In the genomic region with DNA sequence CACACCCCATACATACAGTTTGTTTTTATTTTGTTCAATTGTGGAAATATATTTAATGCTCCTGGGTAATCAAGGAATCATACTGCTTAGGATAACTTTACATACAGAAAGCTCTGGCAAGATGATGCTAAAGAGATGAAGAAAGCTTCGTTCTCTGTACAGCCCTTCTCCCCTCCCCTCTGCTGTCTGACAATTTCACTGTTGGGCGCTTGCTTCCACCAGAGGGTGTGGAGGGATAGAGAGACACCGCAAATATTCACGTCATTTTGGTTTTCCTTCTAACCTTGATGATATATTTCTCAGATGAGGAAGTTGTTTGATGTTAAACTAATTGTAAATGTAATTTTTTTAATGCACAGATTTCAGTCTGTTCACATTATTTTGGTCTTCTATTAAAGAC, we compare ENCODE assay signal across 19 mouse cellular contexts.
DNase-seq lines count a peak whose midpoint lies in the region; ATAC-seq and TF ChIP-seq lines count a peak whose summit lies in the region.
"Had no signal": no experiment of that assay in that cellular context is flagged by ENCODE, and none has a peak within 500 bp of the region (broad histone marks: within the 10 kb centered on the region; RNA-seq: fewer than 3 reads in every experiment).

No protein-coding gene starts in this region.

- H3K27ac ChIP-seq in cerebellum, adult 2 months (ENCODE audit: insufficient read depth, low read length), result no peak overlapping the region
- no peak overlapping the region for H3K27ac ChIP-seq in hindbrain, embryonic 11.5 days (ENCODE audit: low read depth, low read length)
- no peak overlapping the region for H3K27ac ChIP-seq in hindbrain, embryonic 16.5 days (ENCODE audit: low read depth, low read length)
- H3K27ac ChIP-seq in midbrain, embryonic 16.5 days (ENCODE audit: low read length), result no peak overlapping the region
- no peak overlapping the region for H3K27ac ChIP-seq in midbrain, embryonic 13.5 days
- H3K27ac ChIP-seq in limb, embryonic 10.5 days, result no peak overlapping the region
- H3K27ac ChIP-seq: embryonic facial prominence, embryonic 10.5 days; gastrocnemius, adult 2 months; macrophage; stomach, embryonic 15.5 days had no signal

- peak; percentile 59 for TF ChIP-seq CTCF in cerebellum, adult 2 months (IDR thresholded peaks at IDR 0.05; ENCODE audit: borderline replicate concordance, insufficient read depth, low read depth, low read length)

- H3K4me2 ChIP-seq in hindbrain, embryonic 11.5 days (replicated peaks; ENCODE audit: low read depth, low read length), result no peak overlapping the region
- H3K4me2 ChIP-seq in hindbrain, embryonic 16.5 days (ENCODE audit: low read length), result no peak overlapping the region
- peak overlapping the region; percentile 29; the same call in 1 of the 2 replicates for H3K4me2 ChIP-seq in midbrain, embryonic 16.5 days (ENCODE audit: low read length)
- no peak overlapping the region for H3K4me2 ChIP-seq in midbrain, embryonic 13.5 days (replicated peaks)
- H3K4me2 ChIP-seq: stomach, embryonic 15.5 days had no signal

- peaks cover 3% of the 10 kb centered on the region; the same call in 1 of the 2 replicates for H3K4me1 ChIP-seq in cerebellum, adult 2 months (ENCODE audit: control insufficient read depth, insufficient read depth, low read length)
- H3K4me1 ChIP-seq in hindbrain, embryonic 11.5 days (replicated peaks; ENCODE audit: control insufficient read depth, insufficient read depth, low read length), result no peaks in the 10 kb centered on the region; the same call in 1 of the 2 replicates
- peaks cover 2% of the 10 kb centered on the region for H3K4me1 ChIP-seq in hindbrain, embryonic 16.5 days (ENCODE audit: control insufficient read depth, insufficient read depth, low read depth, low read length)
- H3K4me1 ChIP-seq in midbrain, embryonic 16.5 days (ENCODE audit: control insufficient read depth, insufficient read depth, low read length), result peaks cover 12% of the 10 kb centered on the region
- H3K4me1 ChIP-seq in midbrain, embryonic 13.5 days (replicated peaks), result peaks cover 16% of the 10 kb centered on the region
- peaks cover 15% of the 10 kb centered on the region for H3K4me1 ChIP-seq in limb, embryonic 10.5 days
- H3K4me1 ChIP-seq: stomach, embryonic 15.5 days had no signal

- no peaks in the 10 kb centered on the region for H3K27me3 ChIP-seq in cerebellum, adult 2 months (ENCODE audit: control insufficient read depth, insufficient read depth, low read length)
- no peaks in the 10 kb centered on the region for H3K27me3 ChIP-seq in hindbrain, embryonic 11.5 days (ENCODE audit: control insufficient read depth, insufficient read depth, low read length)
- no peaks in the 10 kb centered on the region for H3K27me3 ChIP-seq in hindbrain, embryonic 16.5 days (replicated peaks; ENCODE audit: control insufficient read depth, insufficient read depth, low read length)
- H3K27me3 ChIP-seq in midbrain, embryonic 16.5 days (ENCODE audit: control insufficient read depth, insufficient read depth, low read depth, low read length), result no peaks in the 10 kb centered on the region
- H3K27me3 ChIP-seq in midbrain, embryonic 13.5 days, result no peaks in the 10 kb centered on the region
- H3K27me3 ChIP-seq in limb, embryonic 10.5 days (ENCODE audit: low read depth, poor library complexity, severe bottlenecking), result no peaks in the 10 kb centered on the region
- H3K27me3 ChIP-seq: stomach, embryonic 15.5 days had no signal

- peak in 1 of 2 experiments; percentile 63 for DNase-seq in cerebellum, adult 2 months
- DNase-seq in cerebellum, postnatal 4 days (ENCODE audit: low spot score in 2 of 2), result no peak
- DNase-seq in hindbrain, embryonic 11.5 days (ENCODE audit: low spot score), result peak; percentile 22
- DNase-seq in retina, postnatal 1 day, result peak; percentile 57
- no peak for DNase-seq in limb, embryonic 10.5 days (ENCODE audit: low spot score)
- DNase-seq: adrenal gland, postnatal 14 days; gastrocnemius, adult 2 months; heart, adult 18-20 months; lung, adult 2 months; right cerebral cortex, adult 18-20 months; spleen, adult 18-20 months; thymus, postnatal 4 days had no signal

- TF ChIP-seq POLR2A in cerebellum, adult 2 months (IDR thresholded peaks at IDR 0.05; ENCODE audit: borderline replicate concordance, insufficient read depth, low read length), result no peak

- 8% methylated on average over 4 of the region's 4 CpGs for WGBS in cerebellum, adult 2 months
- 76% methylated on average over 4 of the region's 4 CpGs for WGBS in hindbrain, embryonic 11.5 days
- 40% methylated on average over 4 of the region's 4 CpGs for WGBS in hindbrain, embryonic 16.5 days
- 29% methylated on average over 4 of the region's 4 CpGs for WGBS in midbrain, embryonic 16.5 days
- 33% methylated on average over 4 of the region's 4 CpGs for WGBS in midbrain, embryonic 13.5 days
- 88% methylated on average over 4 of the region's 4 CpGs for WGBS in limb, embryonic 10.5 days

- peak overlapping the region; percentile 31 for H3K4me3 ChIP-seq in cerebellum, adult 2 months (replicated peaks; ENCODE audit: insufficient read depth, low read depth, low read length)
- no peak overlapping the region for H3K4me3 ChIP-seq in hindbrain, embryonic 11.5 days (ENCODE audit: low read depth, low read length)
- H3K4me3 ChIP-seq in hindbrain, embryonic 16.5 days (ENCODE audit: low read length), result no peak overlapping the region
- H3K4me3 ChIP-seq in midbrain, embryonic 16.5 days (ENCODE audit: low read depth, low read length), result no peak overlapping the region
- H3K4me3 ChIP-seq in midbrain, embryonic 13.5 days (replicated peaks), result no peak overlapping the region
- no peak overlapping the region for H3K4me3 ChIP-seq in limb, embryonic 10.5 days
- H3K4me3 ChIP-seq: embryonic facial prominence, embryonic 10.5 days; erythroblast, embryonic 14.5 days; gastrocnemius, adult 2 months; stomach, embryonic 15.5 days had no signal

- H3K9ac ChIP-seq in hindbrain, embryonic 11.5 days (ENCODE audit: low read depth, low read length), result no peak overlapping the region
- no peak overlapping the region for H3K9ac ChIP-seq in hindbrain, embryonic 16.5 days (ENCODE audit: low read depth, low read length)
- no peak overlapping the region for H3K9ac ChIP-seq in midbrain, embryonic 16.5 days (ENCODE audit: low read depth, low read length)
- no peak overlapping the region for H3K9ac ChIP-seq in midbrain, embryonic 13.5 days (replicated peaks)
- H3K9ac ChIP-seq: stomach, embryonic 15.5 days had no signal

- no peak for ATAC-seq in hindbrain, embryonic 11.5 days (ENCODE audit: low FRiP score)
- no peak for ATAC-seq in hindbrain, embryonic 16.5 days
- no peak for ATAC-seq in midbrain, embryonic 16.5 days
- ATAC-seq in midbrain, embryonic 13.5 days, result no peak

- H3K36me3 ChIP-seq in hindbrain, embryonic 11.5 days (ENCODE audit: control insufficient read depth, insufficient read depth, low read length), result no peaks in the 10 kb centered on the region
- H3K36me3 ChIP-seq in hindbrain, embryonic 16.5 days (ENCODE audit: control insufficient read depth, insufficient read depth, low read length), result no peaks in the 10 kb centered on the region; the same call in 1 of the 2 replicates
- no peaks in the 10 kb centered on the region for H3K36me3 ChIP-seq in midbrain, embryonic 16.5 days (ENCODE audit: control insufficient read depth, insufficient read depth, low read length)
- peaks cover 7% of the 10 kb centered on the region for H3K36me3 ChIP-seq in midbrain, embryonic 13.5 days
- H3K36me3 ChIP-seq in limb, embryonic 10.5 days, result peaks cover 8% of the 10 kb centered on the region; the same call in 1 of the 2 replicates
- H3K36me3 ChIP-seq: stomach, embryonic 15.5 days had no signal

- no peaks in the 10 kb centered on the region for H3K9me3 ChIP-seq in hindbrain, embryonic 11.5 days (ENCODE audit: control insufficient read depth, low read length)
- no peaks in the 10 kb centered on the region for H3K9me3 ChIP-seq in hindbrain, embryonic 16.5 days (ENCODE audit: control insufficient read depth, low read length)
- no peaks in the 10 kb centered on the region for H3K9me3 ChIP-seq in midbrain, embryonic 16.5 days (replicated peaks; ENCODE audit: control insufficient read depth, low read length, poor library complexity, severe bottlenecking)
- H3K9me3 ChIP-seq in midbrain, embryonic 13.5 days, result no peaks in the 10 kb centered on the region
- H3K9me3 ChIP-seq in limb, embryonic 10.5 days (replicated peaks), result no peaks in the 10 kb centered on the region
- H3K9me3 ChIP-seq: embryonic facial prominence, embryonic 10.5 days; stomach, embryonic 15.5 days had no signal

Comparison
In these comparisons a context has a peak if more than half of its experiments do, and no peak if none do; other contexts are left out.
1. DNase-seq: peak in hindbrain, embryonic 11.5 days (single experiment) and retina, postnatal 1 day (single experiment); none in cerebellum, postnatal 4 days (0 of 2) and limb, embryonic 10.5 days (single experiment).